Mouse (Mus musculus) liver, embryonic 14.5 days (tissue): ENCODE data around the gene Xpnpep1.

Experiments
- CTCF ChIP-seq: IDR thresholded peaks from 2 replicates; pipeline ENCODE4 v1.5.1; 2016; ENCODE audit warnings: antibody characterized with exemption, low read depth, control low read depth
- EP300 ChIP-seq: IDR thresholded peaks from 2 replicates; pipeline ENCODE4 v1.6.1; 2016; ENCODE audit warnings: antibody characterized with exemption, low read depth

- TF ChIP-seq EP300: no peak
- TF ChIP-seq CTCF: no peak
Measured at GRCm38 (mm10) chr19:53041133-53041510, 1.1 kb upstream of the Xpnpep1 start.
